Mouse (Mus musculus): Measurements from ENCODE around the gene Gm20929. TPM values are rescaled to one million over a fixed set of nuclear protein-coding genes. Genes with fewer than 3 reads are reported as not detected.

Gene Gm20929
- polyA plus RNA-seq (2017; shearing (Covaris generic)): not detected

GRCm38 (mm10) chrY:53843649-53844048 lies at the start of gene Gm20929:
TSS of gene Gm20929 (plus strand) at chrY:53843949.

